Mouse (Mus musculus) hindbrain, embryonic 14.5 days (tissue): ENCODE data around the gene Ltbp4. TPM values are rescaled to one million over a fixed set of nuclear protein-coding genes. Genes with fewer than 3 reads are reported as not detected.

Source experiments
- ATAC-seq: fragments of 200-750 bp; cut with Nextera tagmentation; 2 replicates; pipeline ENCODE4 v1.8.0; 2017; ENCODE audit warnings: moderate number of reproducible peaks, mild to moderate bottlenecking, moderate TSS enrichment, moderate library complexity; ENCODE audit not compliant: low FRiP score
- DNase-seq: peaks from one replicate; pipeline ENCODE4 v3.0.0-alpha.2; 2015; ENCODE audit warnings: low spot score
- H3K27ac ChIP-seq: fragments of 300-500 bp; sonication (generic); 2 replicates; pipeline ENCODE4 v1.5.1; 2014; ENCODE audit warnings: mild to moderate bottlenecking, moderate library complexity
- H3K27me3 ChIP-seq: fragments of 300-500 bp; sonication (generic); 2 replicates; pipeline ENCODE4 v1.6.1; 2014; ENCODE audit warnings: mild to moderate bottlenecking, low read length, mixed read lengths; ENCODE audit not compliant: control insufficient read depth, insufficient read depth
- H3K36me3 ChIP-seq: fragments of 300-500 bp; sonication (generic); replicated peaks from 2 replicates; pipeline ENCODE4 v1.6.1; 2014; ENCODE audit not compliant: control insufficient read depth, insufficient read depth
- H3K4me1 ChIP-seq: fragments of 300-500 bp; sonication (generic); replicated peaks from 2 replicates; pipeline ENCODE4 v1.6.1; 2014; ENCODE audit warnings: antibody characterized with exemption, low read length, mixed read lengths; ENCODE audit not compliant: control insufficient read depth, insufficient read depth
- H3K4me2 ChIP-seq: fragments of 300-500 bp; sonication (generic); replicated peaks from 2 replicates; pipeline ENCODE4 v1.6.1; 2014; ENCODE audit warnings: mild to moderate bottlenecking, moderate library complexity
- H3K4me3 ChIP-seq: fragments of 300-500 bp; sonication (generic); replicated peaks from 2 replicates; pipeline ENCODE4 v1.5.1; 2014; ENCODE audit warnings: mild to moderate bottlenecking, low read length
- H3K9ac ChIP-seq: fragments of 300-500 bp; sonication (generic); 2 replicates; pipeline ENCODE4 v1.6.1; 2014
- H3K9me3 ChIP-seq: fragments of 300-500 bp; sonication (generic); 2 replicates; pipeline ENCODE4 v1.6.1; 2016; ENCODE audit warnings: low read length; ENCODE audit not compliant: control insufficient read depth
- WGBS: fragments of 180-500 bp; shearing (Covaris S2); extraction: QIAGEN DNeasy Blood & Tissue Kit; methylation state at CpG from one replicate; pipeline ENCODE4 v1.1.7; 2014; 5-methylcytosine and 5-hydroxymethylcytosine counted together
- polyA plus RNA-seq: library from polyadenylated mRNA; unstranded; fragments of >200 nt; fragmentation: Nextera tagmentation; extraction: Ambion mirVana; gene quantifications from 2 replicates; pipeline ENCODE4 v1.2.1, GENCODE M21; 2014

Gene Ltbp4
- polyA plus RNA-seq, 1 experiment from 2014 or later: 10.4 TPM

GRCm38 (mm10) chr7:27255721-27256120, 81.8 kb downstream of the Ltbp4 start:
- H3K4me3 ChIP-seq: no peak overlapping the region
- H3K27ac ChIP-seq: no peak overlapping the region
- DNase-seq (no peak), ATAC-seq (no peak)
- H3K27me3 ChIP-seq: no peaks in the 10 kb centered on the region
- H3K36me3 ChIP-seq: peaks cover 25% of the 10 kb centered on the region
- peaks cover 17% of the 10 kb centered on the region for H3K4me1 ChIP-seq
- no peak overlapping the region for H3K9ac ChIP-seq
- H3K4me2 ChIP-seq: no peak overlapping the region
- H3K9me3 ChIP-seq: no peaks in the 10 kb centered on the region
- WGBS: 76% methylated on average over 3 of the region's 3 CpGs

Other genes with a start within 250 kb of the Ltbp4 start
- not detected in 2 replicates for gene Cyp2f2, start 217.8 kb downstream of the Ltbp4 start, polyA plus RNA-seq
- 0.17 and 0.19 TPM in 2 replicates for gene Cyp2t4, start 184.0 kb downstream of the Ltbp4 start, polyA plus RNA-seq
- 55.3 and 55.7 TPM in 2 replicates for gene Egln2, start 170.9 kb downstream of the Ltbp4 start, polyA plus RNA-seq
- 91.3 and 102 TPM in 2 replicates for gene Rab4b, start 158.8 kb downstream of the Ltbp4 start, polyA plus RNA-seq
- not detected in 2 replicates for gene Gm21983, start 156.6 kb downstream of the Ltbp4 start, polyA plus RNA-seq
- gene Mia, start 156.5 kb downstream of the Ltbp4 start, polyA plus RNA-seq: 24.6 and 28.5 TPM in 2 replicates
- gene BC024978, start 141.9 kb downstream of the Ltbp4 start, polyA plus RNA-seq: 3.4 and 3.5 TPM in 2 replicates
- 192 and 195 TPM in 2 replicates for gene Snrpa, start 141.4 kb downstream of the Ltbp4 start, polyA plus RNA-seq
- gene Itpkc, start 109.0 kb downstream of the Ltbp4 start, polyA plus RNA-seq: 6.5 and 8.7 TPM in 2 replicates
- 17.4 and 17.8 TPM in 2 replicates for gene Coq8b, start 104.7 kb downstream of the Ltbp4 start, polyA plus RNA-seq
- 36.2 and 39.2 TPM in 2 replicates for gene Numbl, start 79.3 kb downstream of the Ltbp4 start, polyA plus RNA-seq
- gene Shkbp1, start 18.3 kb upstream of the Ltbp4 start, polyA plus RNA-seq: 30.6 and 34.6 TPM in 2 replicates
- not detected in 2 replicates for gene Gm20479, start 19.7 kb upstream of the Ltbp4 start, polyA plus RNA-seq
- gene Sptbn4, start 110.0 kb upstream of the Ltbp4 start, polyA plus RNA-seq: 4.0 and 4.2 TPM in 2 replicates
- gene Blvrb, start 110.3 kb upstream of the Ltbp4 start, polyA plus RNA-seq: 17.7 and 25.4 TPM in 2 replicates
- gene Sertad3, start 136.1 kb upstream of the Ltbp4 start, polyA plus RNA-seq: 8.4 and 9.3 TPM in 2 replicates
- 7.9 and 8.9 TPM in 2 replicates for gene Sertad1, start 149.2 kb upstream of the Ltbp4 start, polyA plus RNA-seq
- gene Prx, start 161.6 kb upstream of the Ltbp4 start, polyA plus RNA-seq: 0.50 and 0.93 TPM in 2 replicates
- 1.2 and 1.5 TPM in 2 replicates for gene Hipk4, start 185.6 kb upstream of the Ltbp4 start, polyA plus RNA-seq
- gene Pld3, start 215.5 kb upstream of the Ltbp4 start, polyA plus RNA-seq: 156 and 193 TPM in 2 replicates
- 25.1 and 26.4 TPM in 2 replicates for gene 2310022A10Rik, start 215.5 kb upstream of the Ltbp4 start, polyA plus RNA-seq